Mouse (Mus musculus) lung, postnatal 0 days (tissue): ENCODE results near the gene Ccdc167. TPM values are rescaled to one million over a fixed set of nuclear protein-coding genes. Genes with fewer than 3 reads are reported as not detected.

Experiments used
- ATAC-seq: fragments of 200-750 bp; cut with Nextera tagmentation; 2 replicates; pipeline ENCODE4 v1.8.0; 2017; ENCODE audit warnings: moderate library complexity
- DNase-seq: peaks from one replicate; pipeline ENCODE4 v3.0.0-alpha.2; 2016; ENCODE audit warnings: low spot score
- H3K27ac ChIP-seq: fragments of 300-500 bp; sonication (generic); 2 replicates; pipeline ENCODE4 v1.5.1; 2014; ENCODE audit warnings: antibody characterized with exemption, mild to moderate bottlenecking, low read length, mixed read lengths
- H3K27me3 ChIP-seq: fragments of 300-500 bp; sonication (generic); replicated peaks from 2 replicates; pipeline ENCODE4 v1.6.1; 2014; ENCODE audit warnings: low read length, mixed read lengths; ENCODE audit not compliant: insufficient read depth
- H3K36me3 ChIP-seq: fragments of 300-500 bp; sonication (generic); 2 replicates; pipeline ENCODE4 v1.6.1; 2014; ENCODE audit warnings: low read length, mixed read lengths; ENCODE audit not compliant: insufficient read depth
- H3K4me1 ChIP-seq: fragments of 300-500 bp; sonication (generic); 2 replicates; pipeline ENCODE4 v1.6.1; 2014; ENCODE audit warnings: antibody characterized with exemption, low read depth, low read length, mixed read lengths; ENCODE audit not compliant: insufficient read depth
- H3K4me2 ChIP-seq: fragments of 300-500 bp; sonication (generic); replicated peaks from 2 replicates; pipeline ENCODE4 v1.6.1; 2014; ENCODE audit warnings: low read depth, mild to moderate bottlenecking, low read length, moderate library complexity, mixed read lengths
- H3K4me3 ChIP-seq: fragments of 300-500 bp; sonication (generic); 2 replicates; pipeline ENCODE4 v1.5.1; 2014; ENCODE audit warnings: low read depth, low read length
- H3K9ac ChIP-seq: fragments of 300-500 bp; sonication (generic); replicated peaks from 2 replicates; pipeline ENCODE4 v1.6.1; 2014; ENCODE audit warnings: low read depth, mild to moderate bottlenecking
- H3K9me3 ChIP-seq: fragments of 300-500 bp; sonication (generic); 2 replicates; pipeline ENCODE4 v1.6.1; 2016; ENCODE audit warnings: low read length, mixed read lengths
- CTCF ChIP-seq: IDR thresholded peaks from 2 replicates; pipeline ENCODE4 v1.5.1; 2016; ENCODE audit warnings: antibody characterized with exemption, mild to moderate bottlenecking
- EP300 ChIP-seq: IDR thresholded peaks from 2 replicates; pipeline ENCODE4 v1.6.1; 2016; ENCODE audit warnings: antibody characterized with exemption, mild to moderate bottlenecking, control low read depth
- WGBS: fragments of 180-500 bp; shearing (Covaris S2); extraction: QIAGEN DNeasy Blood & Tissue Kit; methylation state at CpG from one replicate; pipeline ENCODE4 v1.1.7; 2014; 5-methylcytosine and 5-hydroxymethylcytosine counted together
- polyA plus RNA-seq: library from polyadenylated mRNA; unstranded; fragments of >200 nt; fragmentation: Nextera tagmentation; extraction: Ambion mirVana; gene quantifications from 2 replicates; pipeline ENCODE4 v1.2.1, GENCODE M21; 2015

Ccdc167 gene
- polyA plus RNA-seq, 1 experiment from 2014 or later: 4.1 TPM

DNA sequence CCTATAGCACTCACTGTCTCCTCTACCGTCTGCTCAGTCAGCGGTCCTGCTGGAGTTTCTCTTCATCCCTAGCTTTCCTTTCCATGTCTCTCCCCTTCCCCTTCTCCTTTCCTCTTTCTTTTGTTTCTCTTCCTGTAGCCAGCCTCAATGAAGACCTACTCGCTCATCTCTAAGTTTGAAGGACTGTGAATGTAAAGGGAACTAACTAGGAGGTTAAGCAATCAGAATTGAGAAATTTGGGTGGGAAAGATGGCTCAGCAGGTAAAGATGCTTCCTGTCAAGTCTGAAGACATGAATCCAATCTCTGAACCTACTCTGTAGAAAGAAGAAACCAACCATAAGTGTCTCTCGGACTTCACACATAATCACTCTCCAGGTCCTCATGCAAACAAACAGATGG, 43.5 kb downstream of the Ccdc167 start:
- ATAC-seq (no peak), DNase-seq (no peak)
- H3K9me3 ChIP-seq: no peaks in the 10 kb centered on the region
- no peak overlapping the region for H3K27ac ChIP-seq
- no peak overlapping the region for H3K4me2 ChIP-seq
- no peaks in the 10 kb centered on the region for H3K27me3 ChIP-seq
- H3K4me1 ChIP-seq: no peaks in the 10 kb centered on the region
- 88% methylated on average over 4 of the region's 4 CpGs for WGBS
- H3K9ac ChIP-seq: no peak overlapping the region
- peaks cover 46% of the 10 kb centered on the region for H3K36me3 ChIP-seq
- TF ChIP-seq CTCF: no peak
- TF ChIP-seq EP300: no peak
- H3K4me3 ChIP-seq: no peak overlapping the region

DNA sequence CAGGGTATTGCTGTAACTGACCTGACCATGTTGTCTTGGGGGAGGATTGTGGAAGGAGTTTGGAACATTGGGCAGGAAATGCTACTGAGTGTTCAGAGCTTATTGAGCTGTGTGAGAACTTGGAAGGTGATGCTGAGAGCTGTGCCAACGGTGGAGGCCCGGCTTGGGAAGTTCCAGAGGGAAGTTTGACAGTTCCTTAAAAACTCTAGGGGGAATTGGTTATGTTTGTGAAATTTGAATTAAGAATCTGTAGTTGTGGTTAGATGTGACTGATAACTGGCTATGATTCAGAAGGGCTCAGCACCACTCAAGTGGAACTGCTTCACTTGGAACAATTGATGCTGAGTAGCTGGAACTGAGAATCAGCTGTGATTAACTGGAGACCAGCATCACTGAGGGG, 45.8 kb downstream of the Ccdc167 start:
- peaks cover 28% of the 10 kb centered on the region; the same call in 1 of the 2 replicates for H3K36me3 ChIP-seq
- no peak for ATAC-seq

DNA sequence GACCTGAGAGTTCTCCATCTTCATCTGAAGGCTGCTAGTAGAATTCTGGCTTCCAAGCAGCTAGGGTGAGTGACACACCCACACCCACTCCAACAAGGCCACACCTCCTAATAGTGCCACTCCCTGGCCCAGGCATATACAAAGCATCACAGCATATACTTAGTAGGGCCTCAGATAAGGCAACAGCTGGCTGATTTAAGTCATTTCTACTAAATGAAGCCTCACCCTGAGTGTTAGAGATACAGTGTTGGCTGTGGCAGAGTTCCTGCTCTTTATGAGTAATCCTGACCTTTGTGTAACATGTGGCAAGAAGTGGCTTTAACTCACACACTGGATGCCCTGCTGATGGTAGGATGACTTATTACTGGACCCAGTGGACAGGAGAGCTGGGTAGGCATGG, 46.9 kb downstream of the Ccdc167 start:
- H3K27me3 ChIP-seq: no peaks in the 10 kb centered on the region
- TF ChIP-seq EP300 (no peak), CTCF (no peak)
- no peak overlapping the region for H3K27ac ChIP-seq
- no peaks in the 10 kb centered on the region for H3K9me3 ChIP-seq
- H3K36me3 ChIP-seq: peaks cover 25% of the 10 kb centered on the region; the same call in 1 of the 2 replicates
- ATAC-seq (no peak; the same call in 1 of the 2 replicates), DNase-seq (no peak)
- H3K4me3 ChIP-seq: no peak overlapping the region
- H3K4me1 ChIP-seq: no peaks in the 10 kb centered on the region
- no peak overlapping the region for H3K4me2 ChIP-seq
- no peak overlapping the region for H3K9ac ChIP-seq

More for the DNA sequence above, 45.8 kb downstream of the Ccdc167 start:
- Histone ChIP-seq H3K27ac (no peak overlapping the region), H3K9me3 (no peaks in the 10 kb centered on the region), H3K9ac (no peak overlapping the region), H3K4me3 (no peak overlapping the region), H3K4me1 (no peaks in the 10 kb centered on the region), H3K4me2 (no peak overlapping the region), H3K27me3 (no peaks in the 10 kb centered on the region)
- TF ChIP-seq EP300: no peak
- no peak for TF ChIP-seq CTCF
- 63% methylated on average over 2 of the region's 2 CpGs for WGBS
- peak; percentile 40 for DNase-seq

DNA sequence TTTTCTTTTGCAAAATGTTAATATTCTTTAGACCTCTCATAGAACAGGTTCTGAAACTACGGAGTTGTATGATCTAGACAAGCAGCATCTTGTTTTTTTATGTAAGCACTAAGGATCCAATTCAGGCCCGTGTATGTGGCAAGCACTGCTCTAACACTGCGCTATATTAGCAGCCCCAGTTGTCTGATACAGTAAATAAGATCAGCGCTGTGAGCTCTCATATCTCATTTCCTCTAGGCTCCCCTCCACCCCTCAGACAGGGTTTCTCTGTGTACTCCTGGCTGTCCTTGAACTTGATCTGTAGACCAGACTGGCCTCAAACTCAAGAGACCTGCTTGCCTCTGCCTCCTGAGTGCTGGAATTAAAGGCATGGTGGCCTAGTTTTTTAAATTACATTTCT, 47.8 kb downstream of the Ccdc167 start:
- 92% methylated on average over 4 of the region's 4 CpGs for WGBS
- H3K27me3 ChIP-seq: no peaks in the 10 kb centered on the region
- ATAC-seq (no peak), DNase-seq (no peak)
- no peaks in the 10 kb centered on the region for H3K4me1 ChIP-seq
- H3K9me3 ChIP-seq: no peaks in the 10 kb centered on the region
- H3K9ac ChIP-seq: no peak overlapping the region
- H3K4me2 ChIP-seq: no peak overlapping the region
- no peak overlapping the region for H3K27ac ChIP-seq
- no peak overlapping the region for H3K4me3 ChIP-seq
- H3K36me3 ChIP-seq: peaks cover 19% of the 10 kb centered on the region; the same call in 1 of the 2 replicates
- TF ChIP-seq EP300 (no peak), CTCF (no peak)

DNA sequence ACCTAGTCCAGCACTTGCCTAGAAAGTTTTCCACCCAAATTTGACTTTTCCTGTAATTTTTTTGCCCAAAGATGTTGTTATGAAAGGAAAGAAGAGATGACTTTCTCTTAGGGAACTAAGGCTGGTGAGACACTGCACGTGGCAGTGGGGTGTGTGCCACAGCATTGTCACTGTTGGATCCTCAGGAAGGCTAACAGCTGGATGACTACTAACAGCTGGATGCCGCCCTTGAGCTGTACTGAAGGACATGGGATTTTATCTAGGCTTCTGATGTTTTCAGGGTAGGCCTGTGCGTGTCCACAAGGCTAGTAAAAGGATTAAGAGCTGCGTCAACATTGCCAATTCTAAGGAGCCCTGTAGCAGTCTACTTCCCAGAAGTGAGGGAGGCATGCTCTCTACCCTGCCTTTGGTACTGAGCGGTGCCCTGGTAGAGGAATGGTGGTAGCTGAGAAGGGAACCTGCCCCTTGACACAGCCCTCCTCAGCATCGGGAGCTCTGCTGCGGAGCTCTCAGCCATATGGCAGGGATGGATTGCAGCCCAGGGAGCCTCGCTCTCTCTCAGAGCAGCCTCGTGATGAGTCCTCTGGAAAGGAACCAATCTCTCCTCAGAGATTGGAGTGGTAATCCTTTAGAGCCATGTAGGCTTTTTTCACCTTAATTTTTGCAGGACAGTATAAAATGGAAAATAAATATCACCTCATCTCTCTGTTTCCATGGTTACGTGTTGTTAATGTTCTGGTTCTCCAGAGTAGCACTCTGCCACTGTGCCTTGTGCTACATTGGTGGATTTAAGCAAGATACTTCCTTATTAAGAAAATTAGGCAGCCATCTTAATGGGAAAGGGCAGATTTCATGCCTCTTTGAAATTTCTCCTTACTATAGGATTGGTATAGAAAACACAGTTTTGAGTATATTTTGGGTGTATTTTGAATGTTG, 48.5 kb downstream of the Ccdc167 start:
- Histone ChIP-seq H3K4me3 (no peak overlapping the region), H3K4me2 (no peak overlapping the region), H3K9me3 (no peaks in the 10 kb centered on the region), H3K9ac (no peak overlapping the region), H3K36me3 (peaks cover 11% of the 10 kb centered on the region; the same call in 1 of the 2 replicates), H3K27me3 (no peaks in the 10 kb centered on the region), H3K27ac (no peak overlapping the region), H3K4me1 (no peaks in the 10 kb centered on the region)
- WGBS: 77% methylated on average over 10 of the region's 10 CpGs
- TF ChIP-seq EP300 (no peak), CTCF (no peak)
- no peak for DNase-seq
- no peak for ATAC-seq

DNA sequence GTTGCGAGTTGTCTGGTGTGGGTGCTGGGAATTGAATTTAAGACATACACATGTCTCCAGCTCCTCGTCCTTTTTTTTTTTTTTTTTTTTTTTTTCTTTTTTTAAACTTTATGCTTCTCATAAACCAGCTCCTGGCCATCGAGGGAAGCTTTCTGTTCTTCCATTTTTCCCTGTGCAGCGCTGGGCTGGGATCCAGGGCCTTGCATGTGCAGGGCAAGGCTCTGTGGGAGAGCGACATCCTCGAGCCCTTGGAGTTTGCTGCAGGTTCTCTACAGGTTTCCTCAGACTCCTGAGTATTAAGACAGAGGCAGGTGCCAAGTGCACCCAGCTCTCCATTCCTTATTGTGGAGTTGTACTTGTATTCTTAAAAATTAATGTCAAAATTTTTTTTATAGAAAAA, 54.7 kb downstream of the Ccdc167 start:
- H3K4me3 ChIP-seq: no peak overlapping the region
- 87% methylated on average over 6 of the region's 6 CpGs for WGBS
- H3K27me3 ChIP-seq: no peaks in the 10 kb centered on the region
- DNase-seq: no peak
- no peak overlapping the region for H3K27ac ChIP-seq
- H3K9me3 ChIP-seq: no peaks in the 10 kb centered on the region
- H3K4me1 ChIP-seq: no peaks in the 10 kb centered on the region; the same call in 1 of the 2 replicates
- H3K36me3 ChIP-seq: peaks cover 5% of the 10 kb centered on the region; the same call in 1 of the 2 replicates
- ATAC-seq: no peak
- TF ChIP-seq CTCF (no peak), EP300 (no peak)
- no peak overlapping the region for H3K4me2 ChIP-seq
- no peak overlapping the region for H3K9ac ChIP-seq
